Mouse (Mus musculus) frontal cortex, adult 2 months (tissue): ENCODE data around the gene Olfr92. TPM values are rescaled to one million over a fixed set of nuclear protein-coding genes. Genes with fewer than 3 reads are reported as not detected.
A peak's percentile ranks its signal among the peaks of the same experiment; 100 is the strongest.

Experiments used
- DNase-seq, 2 experiments: peaks; one replicate each; pipeline ENCODE4 v3.0.0; 2022; ENCODE audit warnings: low spot score in 1 of 2; ENCODE audit errors: extremely low spot score in 1 of 2
- polyA plus RNA-seq: library from polyadenylated mRNA; depleted of rRNA; stranded (reverse); fragments of >200 nt; gene quantifications from 2 replicates; pipeline ENCODE4 v1.2.3, GENCODE M21; 2012; rRNA removed

Gene Olfr92
- polyA plus RNA-seq, 1 experiment: not detected

GRCm38 (mm10) chr17:37063686-37064495 is 56.0 kb downstream of the Olfr92 start:
- DNase-seq: no peak

- no peak for DNase-seq
Observed at GRCm38 (mm10) chr17:37063063-37063462, 56.8 kb downstream of the Olfr92 start.

- DNase-seq: peak; percentile 74 to 77
Observed at GRCm38 (mm10) chr17:37062101-37062641, 57.7 kb downstream of the Olfr92 start.

GRCm38 (mm10) chr17:37061435-37061834 is 58.5 kb downstream of the Olfr92 start:
- DNase-seq: no peak

Other genes with a start within 250 kb of the Olfr92 start
- gene Trim40, start 230.0 kb downstream of the Olfr92 start, polyA plus RNA-seq: 0.22 and 0.29 TPM in 2 replicates
- not detected in 2 replicates for gene Trim31, start 222.0 kb downstream of the Olfr92 start, polyA plus RNA-seq
- gene Rnf39, start 177.2 kb downstream of the Olfr92 start, polyA plus RNA-seq: 4.0 and 5.1 TPM in 2 replicates
- gene Ppp1r11, start 168.3 kb downstream of the Olfr92 start, polyA plus RNA-seq: 186 and 189 TPM in 2 replicates
- 36.4 and 42.2 TPM in 2 replicates for gene Znrd1, start 161.5 kb downstream of the Olfr92 start, polyA plus RNA-seq
- 6.0 and 6.9 TPM in 2 replicates for gene Znrd1as, start 161.5 kb downstream of the Olfr92 start, polyA plus RNA-seq
- 0.42 and 1.1 TPM in 2 replicates for gene 2410137M14Rik, start 138.9 kb downstream of the Olfr92 start, polyA plus RNA-seq
- gene H2-M5, start 130.6 kb downstream of the Olfr92 start, polyA plus RNA-seq: 2.8 and 3.3 TPM in 2 replicates
- 30.3 and 40.6 TPM in 2 replicates for gene Zfp57, start 118.9 kb downstream of the Olfr92 start, polyA plus RNA-seq
- 43.8 and 54.7 TPM in 2 replicates for gene Mog, start 96.7 kb downstream of the Olfr92 start, polyA plus RNA-seq
- gene Gabbr1, start 74.1 kb downstream of the Olfr92 start, polyA plus RNA-seq: 430 and 435 TPM in 2 replicates
- 0.04 TPM in 1 of 2 replicates, not detected in the other for gene Olfr90, start 31.6 kb downstream of the Olfr92 start, polyA plus RNA-seq
- gene Olfr91, start 21.8 kb downstream of the Olfr92 start, polyA plus RNA-seq: not detected in 2 replicates
- gene Olfr93, start 41.4 kb upstream of the Olfr92 start, polyA plus RNA-seq: not detected in 2 replicates
- not detected in 2 replicates for gene Ubd, start 73.8 kb upstream of the Olfr92 start, polyA plus RNA-seq
- not detected in 2 replicates for gene Olfr94, start 80.9 kb upstream of the Olfr92 start, polyA plus RNA-seq
- not detected in 2 replicates for gene Olfr95, start 93.0 kb upstream of the Olfr92 start, polyA plus RNA-seq
- gene Olfr96, start 100.1 kb upstream of the Olfr92 start, polyA plus RNA-seq: not detected in 2 replicates
- gene Olfr97, start 117.2 kb upstream of the Olfr92 start, polyA plus RNA-seq: not detected in 2 replicates
- gene Olfr98, start 143.7 kb upstream of the Olfr92 start, polyA plus RNA-seq: not detected in 2 replicates
- 2.4 and 3.0 TPM in 2 replicates for gene H2-M3, start 150.1 kb upstream of the Olfr92 start, polyA plus RNA-seq
- gene Olfr99, start 163.4 kb upstream of the Olfr92 start, polyA plus RNA-seq: 0.08 TPM in 1 of 2 replicates, not detected in the other
- gene Olfr101, start 184.2 kb upstream of the Olfr92 start, polyA plus RNA-seq: 0.23 TPM in 1 of 2 replicates, not detected in the other
- 0.08 TPM in 1 of 2 replicates, not detected in the other for gene Olfr102, start 197.0 kb upstream of the Olfr92 start, polyA plus RNA-seq
- gene Olfr103, start 219.6 kb upstream of the Olfr92 start, polyA plus RNA-seq: not detected in 2 replicates
- not detected in 2 replicates for gene Olfr104-ps, start 239.5 kb upstream of the Olfr92 start, polyA plus RNA-seq